Mouse (Mus musculus): ENCODE data around the gene Zfp638. TPM values are rescaled to one million over a fixed set of nuclear protein-coding genes. Genes with fewer than 3 reads are reported as not detected.

Gene Zfp638
- 100 to 1,000 TPM; 114 to 154 TPM for total RNA-seq (2023)

GRCm38 (mm10) chr6:83866954-83867597 lies at the start of gene Zfp638:
TSS of gene Zfp638 (plus strand) at chr6:83867109.

GRCm38 (mm10) chr6:83831606-83832123 lies 35.2 kb upstream of the Zfp638 start, which contains the start of gene Paip2b:
TSS of gene Paip2b (minus strand) at chr6:83831741.

GRCm38 (mm10) chr6:84008363-84009171 lies 141.7 kb downstream of the Zfp638 start, which contains the start of gene Dysf:
TSS of gene Dysf (plus strand) at chr6:84008590.

Other genes starting within 250 kb of the Zfp638 start
- gene Clec4f, start 210.9 kb upstream of the Zfp638 start, total RNA-seq (2023): not detected
- under 1 TPM in 1 of 2 experiments, not detected in 1; 0.46 TPM for gene Cd207, start 189.3 kb upstream of the Zfp638 start, total RNA-seq (2023)
- not detected for gene Vax2, start 155.8 kb upstream of the Zfp638 start, total RNA-seq (2023)
- not detected for gene Atp6v1b1, start 124.1 kb upstream of the Zfp638 start, total RNA-seq (2023)
- gene Ankrd53, start 104.5 kb upstream of the Zfp638 start, total RNA-seq (2023): not detected
- 10 to 100 TPM; 52.2 to 56.6 TPM for gene Tex261, start 91.3 kb upstream of the Zfp638 start, total RNA-seq (2023)
- 10 to 100 TPM; 27.5 to 37.0 TPM for gene Nagk, start 72.1 kb upstream of the Zfp638 start, total RNA-seq (2023)
- 10 to 100 TPM in 1 of 2 experiments, 1 to 10 TPM in 1; 7.7 to 10.4 TPM for gene Paip2b, start 35.4 kb upstream of the Zfp638 start, total RNA-seq (2023)
- gene Dysf, start 141.5 kb downstream of the Zfp638 start, total RNA-seq (2023): 10 to 100 TPM; 18.9 to 26.6 TPM

All from monocyte, adult 59 days (primary cell).